Mouse (Mus musculus): ENCODE measurements around the gene Fbln1.

The Fbln1 gene

DNA sequence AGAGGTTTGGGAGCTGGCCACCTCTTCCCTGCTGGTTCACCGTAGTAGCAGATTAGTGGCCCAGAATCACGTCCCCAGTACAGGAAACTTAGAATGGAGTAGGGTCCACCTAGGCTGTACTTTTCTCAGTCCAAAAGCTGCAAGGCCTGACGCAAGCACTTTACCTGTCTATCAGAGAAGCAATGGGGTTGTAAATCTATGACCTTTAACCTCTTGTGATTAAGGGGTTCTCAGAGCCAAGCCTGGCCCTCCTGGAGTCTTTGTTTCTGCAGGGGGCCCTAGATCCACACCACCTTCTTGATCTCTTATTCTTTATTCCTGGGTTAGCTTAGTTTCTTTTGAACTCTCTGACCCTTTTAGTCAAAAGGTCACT lies 940 bp downstream of the Fbln1 start:
- no peak for DNase-seq (ENCODE audit: low read depth, low spot score)

- DNase-seq (ENCODE audit: low read depth, low spot score) = no peak
These were observed 1.3 kb downstream of the Fbln1 start for GRCm38 (mm10) chr15:85207081-85207480.

DNA sequence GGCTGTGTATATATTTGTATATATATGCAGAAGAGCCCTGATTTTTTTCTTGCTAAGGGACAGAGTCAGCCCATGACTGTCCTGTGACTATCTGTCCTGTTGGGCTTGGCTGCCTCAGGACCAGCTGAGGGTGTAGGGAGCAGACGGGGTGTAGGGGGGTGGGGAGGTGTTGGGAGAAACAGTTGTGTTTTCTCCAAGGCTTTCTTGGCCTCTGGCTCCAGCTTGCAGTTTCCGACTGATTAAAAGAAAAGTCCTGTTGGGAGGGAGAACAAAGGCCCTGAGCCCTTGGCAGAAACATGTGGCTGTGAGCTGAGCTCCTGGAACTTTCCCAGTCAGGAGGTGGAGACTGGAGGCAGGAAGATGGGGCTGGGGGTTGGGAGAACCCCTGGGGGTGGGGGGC lies 2.0 kb downstream of the Fbln1 start:
- no peak for DNase-seq (ENCODE audit: low read depth, low spot score)

DNA sequence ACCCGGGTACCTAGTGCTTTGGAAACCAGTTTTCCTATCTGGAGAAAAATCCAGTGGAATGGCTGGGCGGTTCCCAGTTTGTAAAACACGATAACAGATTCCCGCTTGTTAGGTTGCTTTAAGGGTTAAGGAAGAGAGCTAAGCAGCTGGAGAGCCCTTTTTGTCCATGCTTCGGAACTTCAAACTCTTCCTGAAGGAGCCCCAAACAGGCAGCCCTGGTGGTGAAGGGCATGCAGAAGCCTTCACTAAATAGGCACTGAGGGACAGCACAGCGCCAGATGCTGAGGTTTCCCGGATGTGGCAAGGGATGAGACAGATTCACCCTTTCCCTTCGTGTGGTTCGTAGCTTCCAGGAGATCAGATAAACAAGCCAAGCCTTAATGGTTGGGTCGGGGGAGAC lies 2.6 kb downstream of the Fbln1 start:
- DNase-seq (ENCODE audit: low read depth, low spot score) = no peak

- no peak for DNase-seq (ENCODE audit: low read depth, low spot score)
These were observed 3.6 kb downstream of the Fbln1 start for GRCm38 (mm10) chr15:85209341-85209740.

DNA sequence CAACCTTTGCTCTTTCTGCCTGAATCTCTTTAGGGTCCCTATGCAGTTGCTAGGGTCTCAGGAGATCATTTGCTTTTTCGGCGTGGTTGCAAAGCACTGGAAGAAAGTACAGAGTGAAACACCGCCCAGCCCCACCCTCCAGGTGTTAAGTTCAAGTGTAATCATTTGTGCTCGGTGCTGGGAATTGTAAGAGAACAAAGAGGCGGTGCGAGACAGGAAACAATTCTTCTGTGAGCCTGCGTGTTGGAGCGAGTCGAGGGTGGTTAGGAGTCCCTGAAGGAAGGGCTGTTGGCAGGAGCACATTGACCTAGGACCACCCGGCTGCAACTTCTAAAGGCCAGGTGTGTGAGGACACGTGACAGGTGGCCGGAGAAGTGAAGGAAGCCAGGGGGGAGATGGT lies 4.9 kb downstream of the Fbln1 start:
- no peak for DNase-seq (ENCODE audit: low read depth, low spot score)

DNA sequence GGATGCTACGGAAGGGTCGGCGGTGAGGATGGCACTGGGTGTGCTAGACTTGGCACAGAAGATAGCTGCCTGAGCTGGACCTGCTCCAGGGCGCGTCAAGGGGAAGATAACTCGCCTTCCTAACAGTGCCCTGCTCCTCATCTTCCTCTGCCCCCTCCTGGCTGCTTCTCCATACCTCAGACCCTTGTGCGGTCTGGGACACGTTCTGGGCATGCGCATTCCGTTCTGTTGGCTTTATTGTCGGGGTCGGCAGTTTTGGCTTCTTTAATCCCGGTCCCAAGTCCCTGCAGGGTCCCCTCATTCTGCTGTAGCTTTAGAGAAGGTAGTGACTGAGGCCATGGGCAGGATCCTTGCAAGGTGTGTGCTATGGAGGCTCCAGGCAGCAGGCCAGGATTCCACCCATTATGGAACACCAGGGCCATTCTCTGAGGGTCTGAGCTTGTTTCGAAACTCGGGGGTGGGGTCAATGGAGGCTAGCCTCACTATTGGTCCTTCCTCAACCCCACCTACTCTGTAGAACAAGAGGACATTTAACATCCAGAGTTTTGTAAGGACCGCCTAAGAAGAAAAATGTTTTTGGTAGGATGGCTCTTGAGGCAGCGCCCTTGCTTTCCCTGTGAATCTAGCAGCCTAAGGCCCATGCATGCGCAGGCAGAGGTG lies 5.5 kb downstream of the Fbln1 start:
- DNase-seq (ENCODE audit: low read depth, low spot score) = no peak

DNA sequence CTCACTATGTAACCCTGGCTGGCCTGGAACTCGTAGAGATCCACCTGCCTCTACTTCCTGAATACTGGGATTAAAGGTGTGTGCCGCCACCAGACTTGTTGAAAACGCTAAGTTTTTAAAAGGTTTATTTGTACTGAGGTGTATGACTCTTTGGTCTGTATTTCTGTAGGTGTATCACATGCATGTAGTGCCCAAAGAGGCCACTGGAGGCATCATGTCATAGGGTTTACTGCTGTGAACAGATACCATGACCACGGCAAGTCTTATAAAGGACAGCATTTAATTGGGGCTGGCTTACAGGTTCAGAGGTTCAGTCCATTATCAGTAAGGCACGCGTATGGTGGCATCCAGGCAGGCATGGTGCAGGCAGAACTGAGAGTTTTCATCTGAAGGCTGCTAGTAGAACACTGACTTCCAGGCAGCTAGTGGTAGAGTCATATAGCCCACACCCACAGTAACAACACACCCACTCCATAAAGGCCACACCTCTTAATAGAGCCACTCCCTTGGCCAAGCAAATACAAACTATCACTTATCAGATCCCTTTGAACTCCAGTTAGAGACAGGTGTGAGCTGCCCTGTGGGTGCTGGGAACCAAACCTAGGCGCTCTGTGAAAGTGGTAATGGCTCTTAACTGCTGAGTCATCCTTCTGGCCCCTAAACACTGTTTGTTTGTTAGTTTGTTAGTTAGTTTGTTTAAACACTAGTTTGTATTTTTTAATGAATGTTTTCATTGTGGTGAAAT lies 10.5 kb downstream of the Fbln1 start:
- no peak for DNase-seq (ENCODE audit: low read depth, low spot score)

- no peak for DNase-seq (ENCODE audit: low read depth, low spot score)
These were observed 13.0 kb downstream of the Fbln1 start for GRCm38 (mm10) chr15:85218617-85219265.

- no peak for DNase-seq (ENCODE audit: low read depth, low spot score)
These were observed 14.6 kb downstream of the Fbln1 start for GRCm38 (mm10) chr15:85220371-85220770.

GRCm38 (mm10) chr15:85221115-85221854 lies 15.5 kb downstream of the Fbln1 start:
- no peak for DNase-seq (ENCODE audit: low read depth, low spot score)

- DNase-seq (ENCODE audit: low read depth, low spot score) = no peak
These were observed 19.9 kb downstream of the Fbln1 start for GRCm38 (mm10) chr15:85225693-85226092.

DNA sequence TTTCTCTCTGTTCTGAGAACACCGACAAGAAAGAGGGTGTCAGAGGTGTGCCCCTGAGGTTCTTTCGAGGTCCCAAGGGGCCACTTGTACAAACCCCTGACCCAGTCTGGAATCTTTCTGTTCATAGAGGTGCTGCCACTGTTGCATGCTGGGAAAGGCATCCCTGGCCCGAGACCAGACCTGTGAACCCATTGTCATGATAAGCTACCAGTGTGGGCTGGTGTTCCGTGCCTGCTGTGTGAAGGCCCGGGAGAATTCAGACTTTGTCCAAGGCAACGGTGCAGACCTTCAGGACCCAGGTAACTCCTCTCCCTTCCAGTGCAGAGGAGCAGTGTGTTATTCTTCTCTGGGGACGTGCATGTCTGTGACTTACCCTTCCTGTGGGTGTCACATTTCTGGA lies 21.1 kb downstream of the Fbln1 start:
- DNase-seq (ENCODE audit: low read depth, low spot score) = no peak

DNA sequence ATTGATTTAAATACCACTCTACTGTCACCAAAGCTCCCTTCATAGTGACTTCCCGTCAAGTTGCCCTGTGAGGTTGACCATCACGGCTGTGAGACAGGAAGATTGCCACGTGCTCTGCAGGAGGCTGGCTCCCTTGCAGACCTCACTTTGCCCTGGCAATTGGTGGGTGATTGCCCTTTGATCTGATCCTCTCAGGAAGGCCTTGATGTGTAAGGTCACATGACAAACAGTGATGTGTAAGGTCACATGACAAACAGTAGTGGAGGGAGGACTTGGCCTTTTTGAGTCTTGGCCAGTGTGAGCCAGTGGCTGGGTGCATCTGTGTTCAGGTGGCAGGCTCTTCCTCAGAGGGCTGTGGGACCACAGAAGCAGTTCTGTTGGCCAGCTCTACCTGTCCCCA lies 22.8 kb downstream of the Fbln1 start:
- no peak for DNase-seq (ENCODE audit: low read depth, low spot score)

GRCm38 (mm10) chr15:85229960-85230535 lies 24.3 kb downstream of the Fbln1 start:
- no peak for DNase-seq (ENCODE audit: low read depth, low spot score)

DNA sequence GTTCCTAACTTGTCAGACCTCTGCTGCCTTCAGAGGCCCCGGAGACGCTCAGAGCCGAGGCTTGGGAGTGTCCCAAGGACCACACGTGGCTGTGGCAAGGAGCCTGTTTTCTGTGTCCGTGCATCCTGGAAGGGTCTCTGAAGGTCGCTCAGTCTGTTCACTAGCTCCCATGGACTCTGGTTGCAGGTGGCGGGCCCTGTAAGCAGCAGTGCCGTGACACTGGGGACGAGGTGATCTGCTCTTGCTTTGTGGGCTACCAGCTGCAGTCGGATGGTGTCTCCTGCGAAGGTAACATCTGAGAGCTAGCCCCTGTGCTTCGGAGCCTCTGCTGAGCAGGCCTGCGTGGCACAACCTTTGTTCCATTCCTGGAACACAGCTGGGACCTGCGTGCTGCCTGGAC lies 24.9 kb downstream of the Fbln1 start:
- DNase-seq (ENCODE audit: low read depth, low spot score) = no peak

DNA sequence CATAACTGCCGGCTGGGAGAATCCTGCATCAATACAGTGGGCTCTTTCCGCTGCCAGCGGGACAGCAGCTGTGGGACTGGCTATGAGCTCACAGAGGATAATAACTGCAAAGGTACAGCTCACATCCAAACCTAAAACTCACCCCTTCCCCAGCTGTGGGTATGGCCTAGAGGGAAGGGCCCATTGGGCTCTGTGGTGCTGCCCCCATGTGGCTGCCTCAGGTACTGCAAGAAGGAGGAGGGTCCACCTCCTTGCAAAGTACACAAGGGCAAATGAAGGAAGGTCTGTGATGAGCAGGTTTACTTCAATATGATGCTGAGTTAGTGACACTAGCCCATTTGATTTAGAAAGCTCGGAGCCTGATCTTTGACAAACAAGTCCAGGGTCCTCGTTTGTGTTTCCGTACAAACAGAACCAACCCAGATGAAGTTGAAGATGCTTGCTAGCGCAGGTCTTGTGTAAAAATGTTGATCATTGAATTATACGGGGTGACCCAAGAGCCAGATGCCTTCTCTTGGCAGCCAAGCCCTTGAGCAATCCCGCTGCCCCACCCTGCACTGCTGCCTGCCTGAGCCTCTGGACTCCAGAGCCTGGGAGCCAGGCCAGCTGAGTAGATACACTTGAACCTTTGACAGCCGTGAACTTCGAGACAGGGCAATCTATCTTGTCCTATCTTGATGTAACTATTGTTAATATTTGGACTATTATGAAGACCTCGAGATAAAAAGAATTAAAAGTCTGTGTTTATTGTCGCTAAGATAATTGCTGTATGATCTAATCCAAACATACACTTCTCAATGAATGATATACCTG lies 25.9 kb downstream of the Fbln1 start:
- DNase-seq (ENCODE audit: low read depth, low spot score) = no peak

- DNase-seq (ENCODE audit: low read depth, low spot score) = no peak
These were observed 26.4 kb downstream of the Fbln1 start for GRCm38 (mm10) chr15:85232256-85232535.

DNA sequence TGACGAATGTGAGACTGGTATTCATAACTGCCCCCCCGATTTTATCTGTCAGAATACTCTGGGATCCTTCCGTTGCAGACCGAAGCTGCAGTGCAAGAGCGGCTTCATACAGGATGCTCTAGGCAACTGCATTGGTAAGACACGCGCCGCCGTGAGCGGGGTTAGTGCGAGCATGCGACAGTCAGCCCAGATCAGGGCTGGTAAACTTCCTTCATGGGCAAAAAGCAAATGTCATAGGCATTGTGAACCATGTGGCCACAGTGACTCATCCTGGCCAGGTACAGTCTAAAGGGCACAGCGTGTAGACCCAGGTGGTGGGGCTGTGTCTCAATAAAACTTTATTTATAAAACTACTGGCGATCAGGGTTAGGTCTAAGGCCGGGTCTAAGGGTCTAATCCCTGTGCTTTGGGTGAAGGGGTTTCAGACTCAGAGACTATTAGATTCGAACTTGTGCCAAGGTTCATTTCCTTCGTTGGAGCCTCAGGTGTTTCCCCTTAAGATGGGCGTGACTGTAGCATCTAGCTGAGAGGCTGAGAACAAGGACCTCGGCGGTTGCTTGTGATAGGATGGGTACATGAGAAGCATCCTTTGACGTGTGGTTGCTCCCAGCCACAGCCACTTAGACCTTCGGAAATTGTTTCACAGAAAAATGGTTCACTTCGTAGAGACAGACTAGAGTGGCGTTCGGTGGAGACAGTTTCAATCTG lies 26.9 kb downstream of the Fbln1 start:
- no peak for DNase-seq (ENCODE audit: low read depth, low spot score)

- DNase-seq (ENCODE audit: low read depth, low spot score) = no peak
These were observed 27.5 kb downstream of the Fbln1 start for GRCm38 (mm10) chr15:85233251-85233611.

GRCm38 (mm10) chr15:85233690-85234089 lies 27.9 kb downstream of the Fbln1 start:
- DNase-seq (ENCODE audit: low read depth, low spot score) = no peak

All from telencephalon, adult 2 months (tissue).